25 mouse cellular contexts compared by ENCODE assay signal in the genomic region with DNA sequence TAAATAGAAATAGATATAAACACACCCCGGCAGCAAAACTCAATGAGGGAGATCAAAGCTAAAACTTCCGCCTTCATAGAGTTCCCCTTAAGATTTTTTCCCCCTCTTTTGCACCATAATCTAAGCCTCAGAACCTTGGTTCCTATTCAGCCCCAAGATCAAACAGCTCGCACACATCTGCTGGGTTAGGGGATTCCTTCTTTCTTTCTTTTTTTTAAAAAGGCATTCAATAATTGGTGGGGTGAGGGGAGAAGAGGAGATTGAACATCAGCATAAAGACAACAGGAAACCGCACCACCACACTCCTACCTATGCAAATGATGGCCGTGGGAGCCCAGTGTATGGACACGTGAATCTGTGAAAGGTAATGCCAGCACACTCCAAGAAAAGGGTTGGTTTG.
DNase-seq lines count a peak whose midpoint lies in the region; ATAC-seq and TF ChIP-seq lines count a peak whose summit lies in the region.
"Had no signal": no experiment of that assay in that cellular context is flagged by ENCODE, and none has a peak within 500 bp of the region (broad histone marks: within the 10 kb centered on the region; RNA-seq: fewer than 3 reads in every experiment).

No protein-coding gene starts in this region.

- in situ Hi-C loops in CH12.LX (cut with MboI; ENCODE audit: low pct_ligation_motif_present, low pct_unique_long_range_greater_than_20kb, low sequenced_read_pairs) = no loop called here

- H3K9ac ChIP-seq in lung, embryonic 14.5 days = no peak overlapping the region
- H3K9ac ChIP-seq in CH12.LX (ENCODE audit: insufficient read depth, low read depth) = peak overlapping the region; percentile 89
- H3K9ac ChIP-seq: forebrain, embryonic 15.5 days; kidney, embryonic 15.5 days; limb, embryonic 12.5 days; neural tube, embryonic 13.5 days; stomach, embryonic 15.5 days had no signal

- 53% methylated on average over 6 of the region's 6 CpGs for WGBS in lung, embryonic 14.5 days

- intact Hi-C loops in left cerebral cortex, postnatal 4 days (cut with DNase I) = loop anchor here (10.0 kb wide), 1 partner anchor 230 kb away; a partner anchor contains a TSS

- H3K9me3 ChIP-seq in lung, embryonic 14.5 days (ENCODE audit: low read depth, low read length) = no peaks in the 10 kb centered on the region
- H3K9me3 ChIP-seq in CH12.LX (replicated peaks; ENCODE audit: low read length) = peaks cover under 1% of the 10 kb centered on the region
- H3K9me3 ChIP-seq: forebrain, embryonic 15.5 days; kidney, embryonic 15.5 days; limb, embryonic 12.5 days; megakaryocyte, embryonic 14.5 days; neural tube, embryonic 13.5 days; stomach, embryonic 15.5 days had no signal

- TF ChIP-seq RAD21 in CH12.LX (IDR thresholded peaks at IDR 0.05; ENCODE audit: low read depth, low read length) = no peak

- no peak overlapping the region for H3K4me2 ChIP-seq in lung, embryonic 14.5 days
- H3K4me2 ChIP-seq in CH12.LX (ENCODE audit: insufficient read depth, low read depth, poor library complexity, severe bottlenecking) = peak overlapping the region; percentile 97
- H3K4me2 ChIP-seq: forebrain, embryonic 15.5 days; heart, embryonic 11.5 days; kidney, embryonic 15.5 days; limb, embryonic 12.5 days; liver, embryonic 11.5 days; neural tube, embryonic 13.5 days; stomach, embryonic 15.5 days had no signal

- no peaks in the 10 kb centered on the region for H3K36me3 ChIP-seq in lung, embryonic 14.5 days (ENCODE audit: insufficient read depth)
- H3K36me3 ChIP-seq in CH12.LX (replicated peaks in 1 of 2; ENCODE audit: control insufficient read depth in 1 of 2, insufficient read depth in 1 of 2, low read length in 1 of 2) = peaks cover under 1 to 19% of the 10 kb centered on the region in 2 experiments
- H3K36me3 ChIP-seq: forebrain, embryonic 15.5 days; kidney, embryonic 15.5 days; limb, embryonic 12.5 days; neural tube, embryonic 13.5 days; stomach, embryonic 15.5 days had no signal

- no peak overlapping the region for H3K4me3 ChIP-seq in lung, embryonic 14.5 days (ENCODE audit: low read depth, low read length)
- H3K4me3 ChIP-seq in CH12.LX (replicated peaks in 1 of 3; ENCODE audit: low read depth in 2 of 3, low read length in 2 of 3, poor library complexity in 1 of 3) = peak overlapping the region; percentile 61 to 80 (median 61)
- H3K4me3 ChIP-seq: forebrain, embryonic 15.5 days; kidney, embryonic 15.5 days; limb, embryonic 12.5 days; megakaryocyte, embryonic 14.5 days; neural tube, embryonic 13.5 days; stomach, embryonic 15.5 days had no signal

- DNase-seq in lung, embryonic 14.5 days = peak; percentile 42
- DNase-seq in lung, postnatal 14 days = no peak
- peak; percentile 73 for DNase-seq in CH12.LX (ENCODE audit: extremely low read depth)
- DNase-seq in induced T-regulatory cell, adult 2 months (ENCODE audit: low read depth) = peak; percentile 88
- no peak for DNase-seq in kidney, adult 9 months
- DNase-seq in embryo, embryonic 10 days (ENCODE audit: low spot score) = no peak
- no peak for DNase-seq in left cerebral cortex, postnatal 4 days
- DNase-seq: adrenal gland, postnatal 14 days; cerebellum, adult 2 months; cerebellum, postnatal 25 days; embryo, embryonic 11 days; kidney, postnatal 4 days; lung, adult 18-20 months; lung, postnatal 36 days; midbrain, embryonic 14.5 days; right cerebral cortex, postnatal 4 days had no signal

- dilution Hi-C loops in CH12.LX (cut with MboI; ENCODE audit: extremely low pct_ligation_motif_present, extremely low pct_unique_long_range_greater_than_20kb, low sequenced_read_pairs) = no loop called here

- no peak for TF ChIP-seq CTCF in lung, embryonic 14.5 days (IDR thresholded peaks at IDR 0.05; ENCODE audit: low read depth)
- TF ChIP-seq CTCF in CH12.LX (conservative IDR thresholded peaks at IDR 0.05 in 1 of 2, IDR thresholded peaks at IDR 0.05 in 1 of 2; ENCODE audit: low read depth in 2 of 2, low read length in 2 of 2) = no peak

- 0 out of 2 replicates have a peak, but pooled peaks cover 2% of the 10 kb centered on the region for H3K79me2 ChIP-seq in CH12.LX (replicated peaks; ENCODE audit: control insufficient read depth, extremely low read depth, insufficient read depth, poor library complexity, severe bottlenecking)

- H3K4me1 ChIP-seq in lung, embryonic 14.5 days (ENCODE audit: insufficient read depth) = peaks cover 8% of the 10 kb centered on the region; the same call in 1 of the 2 replicates
- H3K4me1 ChIP-seq in CH12.LX (ENCODE audit: control insufficient read depth in 1 of 2, insufficient read depth in 2 of 2) = peaks cover 3 to 20% of the 10 kb centered on the region in 2 experiments

- no peaks in the 10 kb centered on the region for H3K27me3 ChIP-seq in lung, embryonic 14.5 days (ENCODE audit: insufficient read depth, low read length)
- H3K27me3 ChIP-seq in CH12.LX (replicated peaks) = no peaks in the 10 kb centered on the region
- H3K27me3 ChIP-seq: forebrain, embryonic 15.5 days; limb, embryonic 12.5 days; megakaryocyte, embryonic 14.5 days; stomach, embryonic 15.5 days had no signal

- H3K27ac ChIP-seq in lung, embryonic 14.5 days (ENCODE audit: low read depth) = no peak overlapping the region
- H3K27ac ChIP-seq in CH12.LX (ENCODE audit: insufficient read depth, low read depth) = no peak overlapping the region
- H3K27ac ChIP-seq: forebrain, embryonic 15.5 days; kidney, embryonic 15.5 days; limb, embryonic 12.5 days; neural tube, embryonic 13.5 days; stomach, embryonic 15.5 days had no signal

- TF ChIP-seq POLR2A in CH12.LX (IDR thresholded peaks at IDR 0.05; ENCODE audit: low read depth, low read length) = peak; percentile 55; the same call in 1 of the 2 replicates

- ATAC-seq in lung, embryonic 14.5 days (ENCODE audit: insufficient read depth) = no peak
- ATAC-seq: forebrain, embryonic 15.5 days; hindbrain, embryonic 16.5 days had no signal

- peak; percentile 65 for TF ChIP-seq EP300 in CH12.LX (IDR thresholded peaks at IDR 0.05; ENCODE audit: low read length)

TF ChIP-seq in CH12.LX, 34 proteins besides CTCF, POLR2A, EP300 and RAD21:
- TF ChIP-seq USF1 (IDR thresholded peaks at IDR 0.05; ENCODE audit: low read depth, low read length) = no peak; the same call in 1 of the 2 replicates
- TF ChIP-seq ETS1 (conservative IDR thresholded peaks at IDR 0.05; ENCODE audit: low read depth, low read length) = peak; percentile 58
- TF ChIP-seq TBP (conservative IDR thresholded peaks at IDR 0.05; ENCODE audit: low read depth, low read length) = peak; percentile 95
- no peak for TF ChIP-seq NRF1 (IDR thresholded peaks at IDR 0.05; ENCODE audit: low read depth, low read length)
- peak; percentile 74; the same call in 1 of the 2 replicates for TF ChIP-seq MXI1 (IDR thresholded peaks at IDR 0.05; ENCODE audit: low read depth, low read length)
- peak; percentile 68; the same call in 1 of the 2 replicates for TF ChIP-seq MEF2A (IDR thresholded peaks at IDR 0.05; ENCODE audit: borderline replicate concordance, low read depth, low read length)
- TF ChIP-seq ZMIZ1 (IDR thresholded peaks at IDR 0.05; ENCODE audit: low read depth, low read length) = no peak
- peak; percentile 88 for TF ChIP-seq HCFC1 (IDR thresholded peaks at IDR 0.05; ENCODE audit: low read depth, low read length)
- TF ChIP-seq NELFE (IDR thresholded peaks at IDR 0.05; ENCODE audit: low read depth, low read length) = 0 out of 2 replicates have a peak, but pooled peaks have one; percentile 24
- TF ChIP-seq ZNF384 (IDR thresholded peaks at IDR 0.05; ENCODE audit: low read depth, low read length) = peak; percentile 49
- TF ChIP-seq UBTF (IDR thresholded peaks at IDR 0.05; ENCODE audit: low read depth, low read length) = no peak
- TF ChIP-seq CHD2 (IDR thresholded peaks at IDR 0.05; ENCODE audit: low read length) = peak; percentile 55
- peak; percentile 87 for TF ChIP-seq ELF1 (IDR thresholded peaks at IDR 0.05; ENCODE audit: low read depth, low read length)
- TF ChIP-seq SMC3 (IDR thresholded peaks at IDR 0.05; ENCODE audit: low read depth, low read length) = no peak
- no peak for TF ChIP-seq PAX5 (IDR thresholded peaks at IDR 0.05; ENCODE audit: low read length)
- TF ChIP-seq MYC (IDR thresholded peaks at IDR 0.05; ENCODE audit: low read depth, low read length) = peak; percentile 77; the same call in 1 of the 2 replicates
- no peak for TF ChIP-seq MAX (IDR thresholded peaks at IDR 0.05; ENCODE audit: low read length)
- TF ChIP-seq ZC3H11A (IDR thresholded peaks at IDR 0.05; ENCODE audit: low read depth, low read length) = no peak
- TF ChIP-seq ZKSCAN1 (IDR thresholded peaks at IDR 0.05; ENCODE audit: borderline replicate concordance, low read depth, low read length) = no peak
- no peak for TF ChIP-seq MAZ (IDR thresholded peaks at IDR 0.05; ENCODE audit: low read depth, low read length)
- TF ChIP-seq SIN3A (IDR thresholded peaks at IDR 0.05; ENCODE audit: low read length) = peak; percentile 86
- TF ChIP-seq IRF4 (IDR thresholded peaks at IDR 0.05; ENCODE audit: low read depth, low read length) = peak; percentile 66; the same call in 1 of the 2 replicates
- TF ChIP-seq E2F4 (IDR thresholded peaks at IDR 0.05; ENCODE audit: insufficient replicate concordance, low read depth, low read length) = 0 out of 2 replicates have a peak, but pooled peaks have one; percentile 80
- peak; percentile 93 for TF ChIP-seq BHLHE40 (IDR thresholded peaks at IDR 0.05; ENCODE audit: low read depth, low read length)
- no peak for TF ChIP-seq RCOR1 (conservative IDR thresholded peaks at IDR 0.05; ENCODE audit: low read depth, low read length)
- no peak for TF ChIP-seq JUN (IDR thresholded peaks at IDR 0.05; ENCODE audit: insufficient read depth, low read depth, low read length)
- TF ChIP-seq GABPA (IDR thresholded peaks at IDR 0.05; ENCODE audit: insufficient replicate concordance, low read depth, low read length) = no peak
- TF ChIP-seq USF2 (conservative IDR thresholded peaks at IDR 0.05; ENCODE audit: low read depth, low read length) = no peak
- no peak for TF ChIP-seq POLR2AphosphoS2 (IDR thresholded peaks at IDR 0.05; ENCODE audit: low read depth, low read length)
- TF ChIP-seq TCF12 (IDR thresholded peaks at IDR 0.05; ENCODE audit: low read depth, low read length) = peak; percentile 67
- no peak for TF ChIP-seq MAFK (IDR thresholded peaks at IDR 0.05; ENCODE audit: insufficient replicate concordance, low read length)
- peak; percentile 43; the same call in 1 of the 2 replicates for TF ChIP-seq KAT2A (IDR thresholded peaks at IDR 0.05; ENCODE audit: insufficient replicate concordance, low read length)
- no peak; the same call in 1 of the 2 replicates for TF ChIP-seq JUND (conservative IDR thresholded peaks at IDR 0.05; ENCODE audit: low read depth, low read length)
- no peak for TF ChIP-seq CHD1 (IDR thresholded peaks at IDR 0.05; ENCODE audit: low read depth, low read length)
TF ChIP-seq in CH12.LX: peak in this region for 16.

Comparison
In these comparisons a context has a peak if more than half of its experiments do, and no peak if none do; other contexts are left out.
1. DNase-seq: peak in lung, embryonic 14.5 days (single experiment), CH12.LX (single experiment) and induced T-regulatory cell, adult 2 months (single experiment); none in lung, postnatal 14 days (single experiment), kidney, adult 9 months (single experiment), embryo, embryonic 10 days (single experiment) and left cerebral cortex, postnatal 4 days (single experiment).